Mouse (Mus musculus): ENCODE data around the gene Dennd5b.

Gene Dennd5b

GRCm38 (mm10) chr6:149100174-149101075, 1.1 kb downstream of the Dennd5b start:
- peak; percentile 74 for DNase-seq (ENCODE audit: low read depth)

- peak; percentile 72 for DNase-seq (ENCODE audit: low read depth)
Measured at GRCm38 (mm10) chr6:149098993-149099392, 2.5 kb downstream of the Dennd5b start.

GRCm38 (mm10) chr6:149097276-149097675, 4.2 kb downstream of the Dennd5b start:
- no peak for DNase-seq (ENCODE audit: low read depth)

- no peak for DNase-seq (ENCODE audit: low read depth)
Measured at GRCm38 (mm10) chr6:149096233-149096632, 5.2 kb downstream of the Dennd5b start.

GRCm38 (mm10) chr6:149095389-149095788, 6.1 kb downstream of the Dennd5b start:
- DNase-seq (ENCODE audit: low read depth) = no peak

- DNase-seq (ENCODE audit: low read depth) = peak; percentile 36
Measured at GRCm38 (mm10) chr6:149094555-149094954, 6.9 kb downstream of the Dennd5b start.

- peak; percentile 69 for DNase-seq (ENCODE audit: low read depth)
Measured at GRCm38 (mm10) chr6:149093465-149093864, 8.0 kb downstream of the Dennd5b start.

- DNase-seq (ENCODE audit: low read depth) = no peak
Measured at GRCm38 (mm10) chr6:149092406-149092805, 9.1 kb downstream of the Dennd5b start.

- DNase-seq (ENCODE audit: low read depth) = no peak
Measured at GRCm38 (mm10) chr6:149077136-149077808, 24.2 kb downstream of the Dennd5b start.

- DNase-seq (ENCODE audit: low read depth) = no peak
Measured at GRCm38 (mm10) chr6:149073854-149074253, 27.6 kb downstream of the Dennd5b start.

- no peak for DNase-seq (ENCODE audit: low read depth)
Measured at GRCm38 (mm10) chr6:149072873-149073272, 28.6 kb downstream of the Dennd5b start.

- DNase-seq (ENCODE audit: low read depth) = no peak
Measured at GRCm38 (mm10) chr6:149070592-149071124, 30.8 kb downstream of the Dennd5b start.

GRCm38 (mm10) chr6:149063382-149063781, 38.1 kb downstream of the Dennd5b start:
- DNase-seq (ENCODE audit: low read depth) = no peak

GRCm38 (mm10) chr6:149060670-149061387, 40.7 kb downstream of the Dennd5b start:
- DNase-seq (ENCODE audit: low read depth) = peak; percentile 24

- DNase-seq (ENCODE audit: low read depth) = peak; percentile 80
Measured at GRCm38 (mm10) chr6:149057947-149058391, 43.5 kb downstream of the Dennd5b start.

GRCm38 (mm10) chr6:149054780-149055179, 46.7 kb downstream of the Dennd5b start:
- peak; percentile 54 for DNase-seq (ENCODE audit: low read depth)

- DNase-seq (ENCODE audit: low read depth) = peak; percentile 80
Measured at GRCm38 (mm10) chr6:149050978-149051723, 50.3 kb downstream of the Dennd5b start.

GRCm38 (mm10) chr6:149040099-149040498, 61.4 kb downstream of the Dennd5b start:
- no peak for DNase-seq (ENCODE audit: low read depth)

GRCm38 (mm10) chr6:149032198-149032597, 69.3 kb downstream of the Dennd5b start:
- DNase-seq (ENCODE audit: low read depth) = no peak

GRCm38 (mm10) chr6:149031377-149031776, 70.1 kb downstream of the Dennd5b start:
- peak; percentile 57 for DNase-seq (ENCODE audit: low read depth)

- peak; percentile 13 for DNase-seq (ENCODE audit: low read depth)
Measured at GRCm38 (mm10) chr6:149018431-149018830, 83.0 kb downstream of the Dennd5b start.
